Mouse (Mus musculus): ENCODE measurements around the gene Dcpp3.
"Not testable (repeated sequence)": the region's sequence is repeated elsewhere in the genome, so short reads cannot be mapped to it uniquely, and the experiment has no call there.

Dcpp3 gene

DNA sequence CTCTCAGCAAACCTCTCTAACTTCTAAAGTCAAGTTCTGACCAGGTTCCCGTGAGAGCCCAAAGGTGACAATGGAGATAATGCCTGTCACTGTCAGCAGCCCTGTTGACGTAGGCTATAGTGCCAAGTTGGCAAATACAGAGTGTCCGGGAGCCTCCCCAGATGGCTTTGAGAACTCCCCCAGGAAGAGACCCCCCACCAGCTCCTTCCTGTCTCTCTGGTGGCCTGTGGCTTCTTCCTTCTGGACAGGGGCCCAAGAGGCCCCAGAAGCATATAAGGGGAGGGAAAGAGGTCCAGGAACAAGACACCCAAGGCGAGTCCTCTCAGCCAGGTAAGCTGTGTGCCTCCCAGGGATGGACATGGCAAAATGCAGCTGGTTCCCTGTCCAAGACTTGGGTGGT is at the start of gene Dcpp3:
TSS of gene Dcpp3 (plus strand) at position 301 of the 400 bp plus-strand sequence.
- DNase-seq = not testable (repeated sequence)

DNA sequence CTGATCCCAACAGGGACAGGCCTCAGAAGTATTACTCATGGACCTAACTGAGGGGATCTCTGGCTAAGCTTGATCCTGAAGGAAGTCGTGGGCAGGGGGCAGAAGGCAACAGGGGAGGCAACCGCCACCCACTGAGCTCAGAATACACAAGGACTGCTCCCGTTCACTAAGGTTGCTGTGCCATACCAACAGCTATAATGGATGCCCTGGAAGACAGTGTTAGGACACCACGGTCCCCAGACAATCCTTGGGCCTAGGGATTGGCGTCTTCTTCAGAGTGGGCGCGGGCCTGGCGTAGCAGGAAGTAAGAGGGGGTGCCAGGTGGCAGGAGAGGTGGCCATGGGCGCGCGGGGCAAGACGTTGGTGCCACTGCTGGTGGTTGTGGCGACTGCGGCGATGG is 49.5 kb upstream of the Dcpp3 start, which contains the start of gene Prss21:
TSS of gene Prss21 (plus strand) at position 301 of the 400 bp plus-strand sequence.
- no peak for DNase-seq

DNA sequence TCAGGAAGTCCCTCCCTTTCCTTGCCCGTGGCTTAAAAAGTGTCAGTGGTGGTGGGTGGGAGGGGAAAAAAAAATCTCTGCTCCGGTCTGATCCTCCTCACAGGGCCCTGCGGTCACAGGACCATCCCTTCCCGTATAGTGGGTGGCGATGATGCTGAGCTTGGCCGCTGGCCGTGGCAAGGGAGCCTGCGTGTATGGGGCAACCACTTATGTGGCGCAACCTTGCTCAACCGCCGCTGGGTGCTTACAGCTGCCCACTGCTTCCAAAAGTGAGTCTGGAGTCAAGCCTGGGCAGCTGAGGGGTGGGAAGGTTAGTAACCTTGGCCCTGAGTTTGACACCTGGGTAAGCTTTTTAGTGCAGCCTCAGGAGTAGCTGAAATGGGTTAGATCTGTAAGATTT is 48.7 kb upstream of the Dcpp3 start:
- no peak for DNase-seq

DNA sequence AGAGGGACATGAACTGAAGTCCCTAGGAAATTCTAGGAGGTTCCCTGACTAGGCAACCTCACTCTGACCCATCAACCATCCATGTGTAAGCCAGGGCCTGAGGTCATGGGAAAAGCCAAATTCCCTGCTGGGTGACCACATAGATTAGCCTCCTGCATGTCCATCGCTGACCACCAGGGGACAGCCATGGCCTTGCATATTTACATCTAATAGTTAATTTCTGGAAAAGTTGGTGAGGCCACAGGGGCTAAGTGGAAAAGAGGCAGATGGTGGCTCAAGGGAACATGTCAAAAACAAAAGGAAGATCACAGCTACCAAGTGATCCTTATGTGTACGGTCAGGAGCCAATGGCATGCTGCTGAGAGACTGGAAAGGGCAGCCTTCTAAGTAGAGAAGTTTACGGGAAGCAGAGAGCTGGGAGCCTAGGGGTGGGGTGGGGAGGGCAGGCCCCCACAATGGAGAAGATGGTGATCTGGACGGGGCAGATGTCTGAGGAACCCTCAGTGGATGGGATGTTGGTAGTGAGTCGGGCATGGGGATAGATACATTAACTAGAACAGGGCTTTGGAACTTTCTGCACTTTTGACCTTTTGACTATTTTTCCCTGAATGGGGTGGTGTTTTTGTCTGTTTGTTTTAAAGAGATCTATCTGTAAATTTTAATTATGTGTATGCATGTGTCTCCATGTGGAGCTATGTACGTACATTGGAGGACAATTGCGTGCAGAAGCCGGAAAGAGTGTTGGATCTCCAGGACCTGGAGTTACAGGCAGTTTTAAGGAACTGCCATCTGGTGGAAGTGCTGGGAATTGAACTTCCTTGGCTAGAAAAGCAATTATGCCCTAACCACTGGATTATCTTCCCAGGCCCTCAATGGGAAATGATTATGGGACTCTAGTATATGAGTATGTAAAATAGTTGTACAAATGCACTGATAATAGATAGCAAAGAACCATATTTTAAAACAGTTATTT is 43.1 kb upstream of the Dcpp3 start:
- DNase-seq = peak; percentile 18

DNA sequence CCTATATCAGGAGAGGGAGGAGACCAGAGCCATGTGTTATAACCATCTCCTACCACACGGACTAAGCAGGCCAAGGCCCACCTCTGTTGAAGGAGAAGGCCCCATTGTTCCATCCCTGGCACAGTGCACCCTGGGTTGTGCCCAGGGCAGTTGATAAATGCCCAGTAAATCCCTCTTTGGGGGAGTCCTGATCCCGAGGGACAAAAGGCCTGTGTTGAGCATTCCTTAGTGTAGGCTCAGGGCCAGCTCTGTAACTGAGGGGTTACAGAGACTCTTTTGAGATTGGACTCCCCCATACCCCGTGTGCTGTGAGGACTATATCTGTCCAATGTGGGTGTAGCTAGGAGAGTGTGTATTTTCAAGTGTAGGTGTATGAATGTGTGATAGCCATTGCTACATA is 40.5 kb upstream of the Dcpp3 start:
- DNase-seq = no peak

DNA sequence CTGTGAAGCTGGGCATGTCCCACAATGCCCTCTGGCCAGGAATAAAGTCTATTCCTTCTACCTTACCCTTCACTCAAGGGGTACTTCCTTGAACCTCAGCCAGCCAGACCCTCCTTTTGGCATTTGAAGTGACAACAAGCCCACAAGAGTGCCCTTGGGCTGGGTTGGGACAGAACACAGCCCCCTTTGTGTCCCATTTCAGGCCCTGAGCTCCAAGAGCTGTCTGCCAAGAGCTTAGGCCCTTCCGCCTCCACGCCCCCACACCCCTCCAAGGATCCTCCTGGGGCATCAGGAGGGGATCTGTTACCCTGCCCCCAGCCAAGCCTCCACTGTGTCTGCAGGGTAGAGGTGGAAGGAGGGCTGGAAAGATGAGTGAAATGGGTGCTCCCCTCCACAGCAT is 40.1 kb upstream of the Dcpp3 start:
- DNase-seq = no peak

DNA sequence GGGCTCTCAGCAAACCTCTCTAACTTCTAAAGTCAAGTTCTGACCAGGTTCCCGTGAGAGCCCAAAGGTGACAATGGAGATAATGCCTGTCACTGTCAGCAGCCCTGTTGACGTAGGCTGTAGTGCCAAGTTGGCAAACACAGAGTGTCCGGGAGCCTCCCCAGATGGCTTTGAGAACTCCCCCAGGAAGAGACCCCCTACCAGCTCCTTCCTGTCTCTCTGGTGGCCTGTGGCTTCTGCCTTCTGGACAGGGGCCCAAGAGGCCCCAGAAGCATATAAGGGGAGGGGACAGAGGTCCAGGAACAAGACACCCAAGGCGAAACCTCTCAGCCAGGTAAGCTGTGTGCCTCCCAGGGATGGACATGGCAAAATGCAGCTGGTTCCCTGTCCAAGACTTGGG is 36.7 kb upstream of the Dcpp3 start, which contains the start of the genes Dcpp1 and Dcpp2:
TSS of gene Dcpp1 (plus strand) at position 301 of the 400 bp plus-strand sequence.
TSS of gene Dcpp2 (plus strand) at position 305 of the 400 bp plus-strand sequence.
- DNase-seq = not testable (repeated sequence)

DNA sequence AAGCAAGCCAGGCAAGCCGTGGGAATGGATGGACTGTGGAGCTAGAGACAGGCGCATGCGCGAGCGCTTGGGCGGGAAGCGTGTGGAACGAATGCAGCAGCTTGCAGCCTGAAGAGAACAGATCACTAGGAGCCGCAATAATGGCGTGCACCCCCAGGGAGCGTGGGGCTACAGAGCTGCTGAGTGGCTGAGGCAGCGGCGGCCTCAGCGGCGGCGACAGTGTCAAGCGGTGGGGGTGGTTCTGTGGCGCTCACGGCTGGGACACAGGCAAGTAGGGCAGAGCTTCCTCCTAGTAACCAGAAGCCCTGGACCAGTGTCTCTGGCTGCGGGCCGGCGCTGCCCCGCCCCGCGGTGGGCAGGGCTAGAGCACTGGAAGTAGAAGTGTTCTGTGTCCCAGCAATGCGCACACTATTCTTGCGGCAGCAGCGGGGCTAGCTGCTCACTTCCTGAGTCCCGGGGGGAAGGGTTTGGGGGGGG is 7.3 kb downstream of the Dcpp3 start:
- peak; percentile 84 for DNase-seq

DNA sequence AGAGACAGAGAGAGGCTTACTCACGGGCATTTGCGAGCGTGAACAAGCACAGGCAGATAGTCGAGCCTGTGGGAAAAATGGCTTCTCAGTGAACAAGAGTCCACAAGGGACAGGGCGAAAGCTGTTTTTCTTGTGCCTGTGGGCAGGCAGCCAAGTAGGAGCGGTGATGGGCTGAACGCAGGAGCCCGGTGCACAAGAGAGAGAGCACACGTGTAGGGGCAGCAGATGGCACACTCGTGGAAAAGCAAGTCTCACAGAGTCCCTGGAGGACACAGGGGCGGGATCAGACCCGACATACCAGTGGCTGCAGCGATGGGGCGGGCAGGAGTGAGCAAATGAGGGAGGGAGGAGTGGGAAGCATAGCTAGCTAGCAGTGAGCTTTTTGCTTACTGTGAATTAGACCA is 7.8 kb downstream of the Dcpp3 start:
- peak; percentile 62 for DNase-seq

DNA sequence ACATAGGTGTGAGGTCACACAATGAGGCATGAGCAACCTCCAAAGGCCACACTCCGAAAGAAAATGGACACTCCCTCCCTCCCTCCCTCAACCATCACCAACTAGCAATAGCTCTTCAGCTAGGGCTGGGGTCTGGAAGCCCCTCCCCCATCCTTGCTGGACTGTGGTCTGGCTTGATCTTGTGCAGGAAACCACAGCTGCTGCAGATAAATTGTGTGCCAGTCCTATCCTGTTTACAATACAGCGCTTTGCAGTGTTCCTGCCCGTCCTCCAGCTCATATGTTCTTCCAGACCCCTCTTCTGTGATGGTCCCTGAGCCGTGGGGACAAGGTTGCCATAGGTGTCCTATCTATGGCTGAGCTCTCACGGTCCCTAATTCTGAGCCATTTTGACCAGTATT is 13.9 kb downstream of the Dcpp3 start:
- DNase-seq = no peak

DNA sequence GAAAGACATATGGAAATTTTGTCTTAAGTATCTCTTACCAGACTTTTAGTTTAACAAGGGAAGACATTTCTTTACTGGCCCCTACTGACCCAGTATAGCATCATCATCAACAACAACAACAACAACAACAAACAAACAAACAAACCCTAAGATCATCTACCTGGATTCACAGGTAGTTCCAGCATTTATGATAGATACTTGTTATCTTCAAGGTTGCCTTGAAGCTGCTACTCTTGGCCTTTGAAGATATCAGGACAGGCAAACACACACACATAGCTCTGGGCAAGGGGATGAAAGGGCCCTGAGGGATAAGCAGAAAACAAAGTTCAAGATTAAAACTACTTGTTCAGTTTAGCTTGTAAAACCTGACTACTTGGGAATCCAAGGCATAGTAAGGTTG is 24.1 kb downstream of the Dcpp3 start, which contains the start of gene Sbp:
TSS of gene Sbp (plus strand) at position 301 of the 400 bp plus-strand sequence.
- no peak for DNase-seq

DNA sequence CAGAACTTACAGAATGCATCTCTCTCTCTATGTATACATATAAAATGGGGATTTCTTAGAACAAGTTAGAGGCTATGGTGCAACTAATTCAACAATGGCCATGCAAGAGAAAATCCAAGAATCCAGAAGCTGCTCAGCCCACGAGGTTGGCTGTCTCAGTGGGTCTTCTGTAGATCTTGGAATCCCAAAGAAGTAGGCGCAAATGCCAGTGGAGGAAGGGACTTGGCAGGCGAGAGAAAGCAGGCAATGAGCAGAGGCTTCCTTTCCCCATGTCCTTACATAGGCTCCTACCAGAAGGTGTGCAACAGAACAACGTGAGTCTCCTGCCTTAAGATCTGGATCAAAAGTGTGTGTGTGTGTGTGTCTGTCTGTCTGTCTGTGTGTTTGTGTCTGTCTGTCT is 30.2 kb downstream of the Dcpp3 start:
- DNase-seq = not testable (repeated sequence)

DNA sequence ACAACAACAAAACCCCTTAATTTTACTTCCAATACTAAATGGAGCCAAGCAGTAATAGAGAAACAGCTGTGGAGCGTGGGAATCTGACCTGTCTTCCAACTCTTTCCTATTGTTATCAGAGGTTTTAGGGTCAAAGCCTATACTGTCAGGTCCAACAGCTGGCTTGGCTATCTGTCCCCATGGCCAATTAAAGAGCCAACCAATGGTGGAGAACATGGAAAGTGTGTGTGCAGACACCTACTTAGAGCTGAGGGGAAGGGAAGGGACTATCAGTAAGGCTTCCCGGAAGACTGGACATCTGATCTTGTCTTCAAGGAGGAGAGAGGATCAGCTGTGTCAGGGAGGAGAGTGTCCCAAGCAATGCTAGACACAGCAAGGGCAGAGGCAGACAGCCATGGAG is 31.8 kb downstream of the Dcpp3 start:
- DNase-seq = no peak

DNA sequence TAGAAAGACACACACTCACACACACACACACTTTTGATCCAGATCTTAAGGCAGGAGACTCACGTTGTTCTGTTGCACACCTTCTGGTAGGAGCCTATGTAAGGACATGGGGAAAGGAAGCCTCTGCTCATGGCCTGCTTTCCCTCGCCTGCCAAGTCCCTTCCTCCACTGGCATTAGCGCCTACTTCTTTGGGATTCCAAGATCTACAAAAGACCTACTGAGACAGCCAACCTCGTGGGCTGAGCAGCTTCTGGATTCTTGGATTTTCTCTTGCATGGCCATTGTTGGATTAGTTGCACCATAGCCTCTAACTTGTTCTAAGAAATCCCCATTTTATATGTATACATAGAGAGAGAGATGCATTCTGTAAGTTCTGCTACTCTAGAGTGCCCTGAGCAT is 33.6 kb downstream of the Dcpp3 start:
- DNase-seq = not testable (repeated sequence)

DNA sequence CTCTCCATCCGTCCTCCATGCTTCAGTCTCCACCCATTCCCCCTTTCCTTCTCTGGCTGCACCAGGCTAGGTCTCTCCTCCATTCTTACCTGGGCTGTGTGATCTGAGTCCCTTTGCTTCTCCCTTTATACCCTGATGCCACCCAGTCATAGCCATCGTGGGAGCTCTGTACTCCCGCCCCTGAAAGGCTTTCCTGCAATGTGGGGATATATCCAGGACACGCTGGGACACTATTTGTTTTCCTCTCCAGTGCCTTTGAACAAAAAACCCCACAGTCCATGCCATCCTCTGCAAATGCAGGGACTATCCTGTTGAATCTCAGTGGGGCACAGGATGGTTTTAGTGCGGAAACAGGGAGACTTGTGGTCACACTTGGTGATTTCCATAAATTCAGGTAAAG is 37.9 kb downstream of the Dcpp3 start, which contains the start of gene Sbpl:
TSS of gene Sbpl (minus strand) at position 101 of the 400 bp plus-strand sequence.
- DNase-seq = no peak

DNA sequence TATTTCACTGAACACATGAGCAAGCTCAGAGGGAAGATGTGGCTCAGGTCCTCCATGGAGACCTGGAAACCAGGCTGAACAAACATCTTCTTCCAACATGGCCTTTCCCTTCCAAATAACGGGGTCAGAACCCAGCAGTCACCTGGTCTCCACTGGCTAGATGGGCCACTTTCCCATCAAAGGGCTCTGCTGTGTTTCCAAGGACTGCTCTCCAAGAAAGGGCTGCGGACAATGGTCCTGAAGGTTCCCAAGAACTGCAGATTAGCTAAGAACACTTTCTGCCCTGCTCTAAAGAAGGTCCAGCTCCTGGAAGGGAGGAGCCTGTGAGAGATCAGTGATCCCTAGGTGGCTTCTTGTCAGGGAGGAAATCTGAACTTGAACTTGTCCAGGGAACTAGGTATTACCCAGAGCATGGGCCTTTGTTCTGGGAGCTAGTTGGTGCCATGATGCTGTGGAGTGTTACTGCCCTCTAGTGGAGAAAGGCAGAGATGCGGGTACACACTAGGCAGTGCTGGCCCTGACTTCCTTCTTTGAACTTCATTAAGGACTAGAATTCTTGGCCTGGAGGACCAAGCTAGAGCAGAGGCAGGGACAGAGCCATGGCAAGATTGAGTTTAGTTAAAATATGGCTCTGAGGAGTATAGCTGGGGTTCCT is 43.0 kb downstream of the Dcpp3 start:
- DNase-seq = peak; percentile 73

DNA sequence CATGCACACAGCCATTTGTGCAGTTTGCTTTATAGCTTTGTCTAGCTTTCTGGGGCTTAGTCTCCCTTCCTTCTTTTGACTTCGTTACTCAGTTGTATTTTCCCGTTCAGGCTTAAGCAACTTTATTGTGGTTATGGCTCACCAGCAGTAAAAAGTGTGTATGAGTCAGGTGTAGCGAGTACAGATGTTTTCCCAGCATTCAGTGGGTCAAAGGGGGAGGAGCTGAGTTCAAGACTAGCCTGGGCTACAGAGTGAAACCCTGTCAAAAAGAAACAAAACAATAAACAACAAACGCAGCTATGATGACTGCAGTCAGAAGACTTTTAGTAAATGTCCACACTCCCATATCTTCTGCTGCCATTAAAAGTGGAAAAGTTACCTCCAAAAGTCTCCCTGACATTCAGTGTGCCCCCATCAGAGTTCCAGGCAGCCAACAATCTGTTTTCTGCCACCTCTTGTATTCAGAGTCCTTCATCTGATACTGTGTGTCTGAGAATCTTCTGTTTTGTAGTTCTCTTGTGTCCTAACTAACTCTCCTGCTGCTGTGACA is 44.4 kb downstream of the Dcpp3 start:
- DNase-seq = no peak

DNA sequence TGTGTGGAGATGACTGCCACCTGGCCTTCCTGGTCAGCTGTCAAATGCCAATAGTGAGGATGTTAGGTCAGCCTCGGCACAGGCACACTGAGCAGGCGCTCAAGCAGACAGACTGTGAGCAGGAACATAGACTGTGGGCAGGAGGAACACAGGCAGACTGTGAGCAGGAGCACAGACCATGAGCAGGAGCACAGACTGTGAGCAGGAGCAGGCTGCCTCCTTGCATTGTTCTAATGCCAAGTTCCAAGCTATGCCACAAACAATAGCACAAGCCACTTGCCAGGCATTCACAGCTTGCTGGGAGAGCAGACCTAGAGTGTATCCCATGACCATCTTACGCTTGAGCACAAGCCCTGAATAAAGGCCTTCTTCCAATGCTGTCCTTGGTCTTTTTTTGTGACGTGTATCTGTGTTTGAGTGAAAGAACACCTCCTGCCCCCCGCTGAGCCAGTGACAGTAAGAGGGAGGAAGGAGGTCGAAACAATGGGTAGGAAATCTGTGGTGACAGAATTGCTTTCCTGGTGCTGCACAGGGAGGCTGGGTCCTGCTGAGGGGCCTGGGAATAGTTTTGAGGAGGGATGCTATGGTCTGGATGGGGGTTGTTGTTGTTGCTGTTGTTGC is 48.7 kb downstream of the Dcpp3 start:
- no peak for DNase-seq

DNA sequence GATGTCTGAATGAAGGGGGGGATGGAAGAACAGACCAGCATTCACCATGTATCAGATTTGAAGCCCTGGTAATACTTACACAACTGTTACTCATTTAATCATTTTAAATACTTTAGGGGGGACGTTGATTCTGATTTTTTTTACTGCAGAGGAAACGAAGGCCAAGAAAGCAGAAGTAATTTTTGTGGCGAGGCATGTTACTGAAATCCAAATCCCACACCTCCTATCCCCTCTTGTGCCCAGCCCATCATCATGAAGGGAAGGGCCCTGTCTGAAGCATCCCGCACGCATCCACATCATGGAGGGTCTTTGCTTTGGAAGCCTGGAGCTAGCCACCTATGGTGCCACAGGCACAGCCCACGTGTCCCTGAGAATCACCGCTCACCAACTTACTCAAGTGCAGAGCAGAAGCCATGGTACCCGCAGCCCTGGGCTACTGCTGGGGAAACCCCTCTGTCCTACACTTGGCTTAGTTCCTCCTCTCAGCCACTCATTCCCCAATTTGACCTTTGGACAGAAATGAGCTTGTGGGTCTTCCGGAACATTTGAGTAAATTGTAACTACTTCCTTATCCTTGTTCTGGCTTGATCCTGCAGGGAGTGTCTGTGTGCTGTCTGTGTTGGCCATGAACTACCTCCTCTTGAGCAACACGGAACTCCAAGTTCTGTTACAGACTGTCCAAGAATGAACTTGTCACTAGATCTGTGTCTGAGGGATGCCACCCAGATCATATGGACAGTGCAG is 49.6 kb downstream of the Dcpp3 start:
- DNase-seq = no peak

DNA sequence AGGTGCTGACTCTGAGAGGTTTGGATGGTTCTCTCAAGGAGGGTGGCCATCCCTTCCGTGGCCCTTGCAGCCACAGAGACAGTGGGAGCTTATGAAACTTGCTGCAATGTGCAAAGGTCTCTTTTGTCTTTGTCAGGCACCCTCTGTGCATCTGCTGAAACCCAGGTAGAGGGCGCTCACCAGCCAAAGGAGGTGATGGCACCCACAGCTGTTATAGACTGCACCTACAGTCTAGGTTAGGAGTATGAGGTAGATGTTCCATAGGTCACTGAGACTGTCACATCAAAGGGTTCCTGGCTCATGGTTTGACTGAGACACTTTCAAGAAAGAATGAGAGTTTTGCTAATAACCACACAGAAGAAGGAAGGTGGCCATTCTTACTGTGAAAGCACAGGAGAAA is 51.5 kb downstream of the Dcpp3 start:
- DNase-seq = no peak
